Mouse (Mus musculus): ENCODE measurements at regions not wholly inside any gene's neighbourhood (a gene's known extent, or its start where the extent isn't known, plus 50 kb on each side); places are given as distances from the start of the nearest gene placed in this dataset.

DNA sequence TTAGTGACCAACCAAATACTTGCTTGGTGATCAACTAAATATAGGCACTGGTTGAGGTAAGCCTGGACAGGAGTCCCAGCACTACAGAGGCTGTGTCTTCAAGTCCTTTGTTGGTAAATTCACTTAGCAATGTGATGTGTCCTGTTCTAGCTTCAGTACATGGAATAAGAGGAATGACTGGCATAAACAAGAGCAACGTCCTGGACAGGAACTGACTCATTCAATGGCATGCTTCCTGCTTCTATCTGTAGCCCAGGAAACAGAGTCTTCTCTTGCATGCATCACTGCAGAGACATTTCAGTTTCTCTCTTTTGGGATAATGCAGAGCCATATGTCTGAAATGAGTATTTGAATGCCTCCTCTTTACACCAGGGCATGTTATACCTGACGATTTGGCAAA lies 151.4 kb upstream of the Gm15294 start:
- no peaks in the 10 kb centered on the region for H3K4me1 ChIP-seq (ENCODE audit: control insufficient read depth, insufficient read depth, low read length)
- TF ChIP-seq POLR2A (IDR thresholded peaks at IDR 0.05; ENCODE audit: borderline replicate concordance, extremely low read depth, low read depth, low read length) (no peak), CTCF (IDR thresholded peaks at IDR 0.05; ENCODE audit: insufficient read depth, low read length) (no peak)
- 48% methylated on average over 2 of the region's 2 CpGs for WGBS

DNA sequence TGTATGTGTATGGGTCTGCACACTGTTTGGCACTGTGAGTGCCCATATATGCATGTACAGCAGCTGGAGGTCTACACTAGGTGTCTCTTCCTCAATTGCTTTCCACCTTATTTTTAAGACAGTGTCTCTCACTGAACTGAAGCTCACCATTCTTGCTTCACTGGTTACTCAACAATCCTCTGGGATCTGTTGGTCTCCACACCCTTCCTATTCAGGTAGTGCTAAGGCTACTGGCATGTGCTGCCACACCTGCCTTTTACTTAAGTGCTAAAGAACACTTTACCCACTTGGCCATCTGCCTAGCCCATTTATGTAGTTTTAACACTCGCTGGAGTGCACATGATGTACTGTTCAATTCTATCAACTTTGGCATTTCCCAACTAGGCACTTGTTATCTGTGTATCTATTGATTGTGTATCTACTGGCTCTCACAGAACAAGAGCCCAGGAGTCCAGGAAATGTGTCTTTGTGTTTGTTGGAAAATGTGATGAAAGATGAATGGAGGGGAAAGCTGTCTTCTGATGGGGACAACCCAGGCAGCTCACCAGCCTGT lies 123.3 kb upstream of the Gm15294 start:
- Histone ChIP-seq H3K4me3 (replicated peaks; ENCODE audit: extremely low read depth, low read depth, low read length) (no peak overlapping the region), H3K4me1 (ENCODE audit: control insufficient read depth, insufficient read depth, low read length) (no peaks in the 10 kb centered on the region)
- TF ChIP-seq CTCF (IDR thresholded peaks at IDR 0.05; ENCODE audit: insufficient read depth, low read length) (no peak), POLR2A (IDR thresholded peaks at IDR 0.05; ENCODE audit: borderline replicate concordance, extremely low read depth, low read depth, low read length) (no peak)
- 51% methylated on average over 1 of the region's 1 CpGs for WGBS
- peak; percentile 2 for DNase-seq

More for the DNA sequence above, 151.4 kb upstream of the Gm15294 start:
- H3K4me3 ChIP-seq (replicated peaks; ENCODE audit: extremely low read depth, low read depth, low read length): no peak overlapping the region
- DNase-seq: no peak
